Mouse (Mus musculus): ENCODE data around the gene Gm10491. TPM values are rescaled to one million over a fixed set of nuclear protein-coding genes. Genes with fewer than 3 reads are reported as not detected.

Gm10491 gene
- polyA plus RNA-seq, 1 experiment from 2014 or later, result not detected

Other genes with a start within 250 kb of the Gm10491 start
- gene Plp2, start 236.4 kb downstream of the Gm10491 start, polyA plus RNA-seq (2016; fragmentation: Nextera tagmentation; extraction: Ambion mirVana), result 147 and 155 TPM in 2 replicates
- 0.18 TPM in 2 replicates for gene Magix, start 226.6 kb downstream of the Gm10491 start, polyA plus RNA-seq (2016; fragmentation: Nextera tagmentation; extraction: Ambion mirVana)
- gene Gpkow, start 210.7 kb downstream of the Gm10491 start, polyA plus RNA-seq (2016; fragmentation: Nextera tagmentation; extraction: Ambion mirVana), result 35.5 and 36.4 TPM in 2 replicates
- gene Wdr45, start 193.5 kb downstream of the Gm10491 start, polyA plus RNA-seq (2016; fragmentation: Nextera tagmentation; extraction: Ambion mirVana), result 21.6 and 22.4 TPM in 2 replicates
- gene Gm45208, start 185.6 kb downstream of the Gm10491 start, polyA plus RNA-seq (2016; fragmentation: Nextera tagmentation; extraction: Ambion mirVana), result not detected in 2 replicates
- gene Praf2, start 179.4 kb downstream of the Gm10491 start, polyA plus RNA-seq (2016; fragmentation: Nextera tagmentation; extraction: Ambion mirVana), result 43.5 and 44.3 TPM in 2 replicates
- gene Ccdc120, start 156.9 kb downstream of the Gm10491 start, polyA plus RNA-seq (2016; fragmentation: Nextera tagmentation; extraction: Ambion mirVana), result 6.6 and 8.2 TPM in 2 replicates
- gene Tfe3, start 145.3 kb downstream of the Gm10491 start, polyA plus RNA-seq (2016; fragmentation: Nextera tagmentation; extraction: Ambion mirVana), result 22.3 TPM in 2 replicates
- 32.0 and 32.2 TPM in 2 replicates for gene Gripap1, start 118.1 kb downstream of the Gm10491 start, polyA plus RNA-seq (2016; fragmentation: Nextera tagmentation; extraction: Ambion mirVana)
- gene Kcnd1, start 85.5 kb downstream of the Gm10491 start, polyA plus RNA-seq (2016; fragmentation: Nextera tagmentation; extraction: Ambion mirVana), result 1.4 and 1.9 TPM in 2 replicates
- 41.1 and 41.2 TPM in 2 replicates for gene Otud5, start 66.5 kb downstream of the Gm10491 start, polyA plus RNA-seq (2016; fragmentation: Nextera tagmentation; extraction: Ambion mirVana)
- gene Pim2, start 29.6 kb downstream of the Gm10491 start, polyA plus RNA-seq (2016; fragmentation: Nextera tagmentation; extraction: Ambion mirVana), result 6.4 and 6.8 TPM in 2 replicates
- gene Slc35a2, start 23.8 kb downstream of the Gm10491 start, polyA plus RNA-seq (2016; fragmentation: Nextera tagmentation; extraction: Ambion mirVana), result 25.9 and 26.8 TPM in 2 replicates
- 83.8 and 91.4 TPM in 2 replicates for gene Pqbp1, start 8.6 kb downstream of the Gm10491 start, polyA plus RNA-seq (2016; fragmentation: Nextera tagmentation; extraction: Ambion mirVana)
- gene Timm17b, start 8.5 kb downstream of the Gm10491 start, polyA plus RNA-seq (2016; fragmentation: Nextera tagmentation; extraction: Ambion mirVana), result 117 and 130 TPM in 2 replicates
- not detected in 2 replicates for gene Gm10490, start 1.7 kb upstream of the Gm10491 start, polyA plus RNA-seq (2016; fragmentation: Nextera tagmentation; extraction: Ambion mirVana)
- 0.39 and 0.40 TPM in 2 replicates for gene Pcsk1n, start 12.0 kb upstream of the Gm10491 start, polyA plus RNA-seq (2016; fragmentation: Nextera tagmentation; extraction: Ambion mirVana)
- not detected in 2 replicates for gene Eras, start 20.8 kb upstream of the Gm10491 start, polyA plus RNA-seq (2016; fragmentation: Nextera tagmentation; extraction: Ambion mirVana)
- 30.9 and 32.9 TPM in 2 replicates for gene Hdac6, start 40.1 kb upstream of the Gm10491 start, polyA plus RNA-seq (2016; fragmentation: Nextera tagmentation; extraction: Ambion mirVana)
- 4.4 and 6.4 TPM in 2 replicates for gene Gata1, start 70.2 kb upstream of the Gm10491 start, polyA plus RNA-seq (2016; fragmentation: Nextera tagmentation; extraction: Ambion mirVana)
- 0.30 TPM in 1 of 2 replicates, not detected in the other for gene Glod5, start 110.7 kb upstream of the Gm10491 start, polyA plus RNA-seq (2016; fragmentation: Nextera tagmentation; extraction: Ambion mirVana)
- 42.8 and 46.2 TPM in 2 replicates for gene Suv39h1, start 166.9 kb upstream of the Gm10491 start, polyA plus RNA-seq (2016; fragmentation: Nextera tagmentation; extraction: Ambion mirVana)
- gene Was, start 182.7 kb upstream of the Gm10491 start, polyA plus RNA-seq (2016; fragmentation: Nextera tagmentation; extraction: Ambion mirVana), result 0.31 TPM in 1 of 2 replicates, not detected in the other
- gene Wdr13, start 225.1 kb upstream of the Gm10491 start, polyA plus RNA-seq (2016; fragmentation: Nextera tagmentation; extraction: Ambion mirVana), result 26.7 and 28.5 TPM in 2 replicates
- gene Rbm3, start 238.0 kb upstream of the Gm10491 start, polyA plus RNA-seq (2016; fragmentation: Nextera tagmentation; extraction: Ambion mirVana), result 326 and 330 TPM in 2 replicates

Data from heart, embryonic 12.5 days (tissue).